8 mouse cellular contexts compared by ENCODE assay signal in genomic region chr11:117599049-117599787, GRCm38 (mm10). TPM values are rescaled to one million over a fixed set of nuclear protein-coding genes. Genes with fewer than 3 reads are reported as not detected.
DNase-seq lines count a peak whose midpoint lies in the region; ATAC-seq and TF ChIP-seq lines count a peak whose summit lies in the region.

No protein-coding gene starts in this region.

- WGBS in hindbrain, postnatal 0 days: 7% methylated on average over 16 of the region's 16 CpGs
- WGBS in stomach, embryonic 16.5 days: 10% methylated on average over 16 of the region's 16 CpGs

- TF ChIP-seq CTCF in C2C12 (IDR thresholded peaks at IDR 0.05; ENCODE audit: control insufficient read depth, insufficient read depth, insufficient read length): no peak
- no peak for TF ChIP-seq CTCF in embryonic fibroblast, embryonic 13.5 days (IDR thresholded peaks at IDR 0.05; ENCODE audit: borderline replicate concordance, insufficient read depth, low read length)
- TF ChIP-seq CTCF in hindbrain, postnatal 0 days (IDR thresholded peaks at IDR 0.05; ENCODE audit: low read depth): no peak

- no peaks in the 10 kb centered on the region for H3K36me3 ChIP-seq in C2C12 (ENCODE audit: control insufficient read depth, insufficient read depth)
- H3K36me3 ChIP-seq in hindbrain, postnatal 0 days (ENCODE audit: insufficient read depth, low read length): no peaks in the 10 kb centered on the region
- no peaks in the 10 kb centered on the region for H3K36me3 ChIP-seq in stomach, embryonic 16.5 days (ENCODE audit: control insufficient read depth, insufficient read depth, low read length)

- peak; percentile 35 for DNase-seq in adrenal gland, adult 2 months
- DNase-seq in adrenal gland, postnatal 25 days: no peak
- no peak for DNase-seq in hindbrain, postnatal 0 days (ENCODE audit: low spot score)
- DNase-seq in lung, postnatal 36 days: peak; percentile 51
- DNase-seq in left cerebral cortex, adult 18-20 months (ENCODE audit: low spot score in 2 of 2): no peak

- no peak; the same call in 1 of the 2 replicates for ATAC-seq in hindbrain, postnatal 0 days
- ATAC-seq in stomach, embryonic 16.5 days (ENCODE audit: insufficient read depth, low FRiP score): no peak

- peak overlapping the region; percentile 21 for H3K4me3 ChIP-seq in C2C12 (ENCODE audit: insufficient read depth, poor library complexity, severe bottlenecking)
- peak overlapping the region; percentile 43 for H3K4me3 ChIP-seq in embryonic fibroblast, embryonic 13.5 days (ENCODE audit: insufficient read depth, low read length)
- H3K4me3 ChIP-seq in hindbrain, postnatal 0 days (ENCODE audit: low read length): peak overlapping the region; percentile 12; the same call in 1 of the 2 replicates
- peak overlapping the region; percentile 52 for H3K4me3 ChIP-seq in stomach, embryonic 16.5 days (replicated peaks; ENCODE audit: low read length)

- H3K4me1 ChIP-seq in embryonic fibroblast, embryonic 13.5 days (ENCODE audit: control insufficient read depth, insufficient read depth, low read length): no peaks in the 10 kb centered on the region
- H3K4me1 ChIP-seq in hindbrain, postnatal 0 days (ENCODE audit: insufficient read depth, low read length): peaks cover 33% of the 10 kb centered on the region; the same call in 1 of the 2 replicates
- peaks cover 17% of the 10 kb centered on the region for H3K4me1 ChIP-seq in stomach, embryonic 16.5 days (ENCODE audit: control insufficient read depth, insufficient read depth, low read length)

- no peaks in the 10 kb centered on the region for H3K79me3 ChIP-seq in C2C12 (ENCODE audit: low read depth)

- no peak overlapping the region for H3K27ac ChIP-seq in embryonic fibroblast, embryonic 13.5 days (ENCODE audit: insufficient read depth, low read length)
- peak overlapping the region; percentile 49 for H3K27ac ChIP-seq in hindbrain, postnatal 0 days
- no peak overlapping the region for H3K27ac ChIP-seq in stomach, embryonic 16.5 days (ENCODE audit: low read length)

- peak overlapping the region; percentile 41 for H3K4me2 ChIP-seq in hindbrain, postnatal 0 days (ENCODE audit: low read depth, low read length)
- peak overlapping the region; percentile 68 for H3K4me2 ChIP-seq in stomach, embryonic 16.5 days (ENCODE audit: low read depth, low read length)

- no peaks in the 10 kb centered on the region for H3K79me2 ChIP-seq in C2C12 (ENCODE audit: control insufficient read depth, insufficient read depth)

- peak overlapping the region; percentile 19 for H3ac ChIP-seq in C2C12 (ENCODE audit: control insufficient read depth, insufficient read length, low read depth)

- H3K9ac ChIP-seq in hindbrain, postnatal 0 days (replicated peaks; ENCODE audit: low read length): peak overlapping the region; percentile 9; the same call in 1 of the 2 replicates
- H3K9ac ChIP-seq in stomach, embryonic 16.5 days (ENCODE audit: low read length): peak overlapping the region; percentile 68

- H3K9me3 ChIP-seq in hindbrain, postnatal 0 days (ENCODE audit: low read length): no peaks in the 10 kb centered on the region
- H3K9me3 ChIP-seq in stomach, embryonic 16.5 days (replicated peaks; ENCODE audit: control insufficient read depth, low read length): no peaks in the 10 kb centered on the region

- H3K27me3 ChIP-seq in C2C12 (ENCODE audit: control insufficient read depth, insufficient read depth, insufficient read length): no peaks in the 10 kb centered on the region
- peaks cover 6% of the 10 kb centered on the region; the same call in 1 of the 2 replicates for H3K27me3 ChIP-seq in hindbrain, postnatal 0 days (ENCODE audit: insufficient read depth, low read length)
- H3K27me3 ChIP-seq in stomach, embryonic 16.5 days (ENCODE audit: control insufficient read depth, insufficient read depth, low read length): peaks cover 13% of the 10 kb centered on the region; the same call in 1 of the 2 replicates

- no peak for TF ChIP-seq POLR2A in embryonic fibroblast, embryonic 13.5 days (IDR thresholded peaks at IDR 0.05; ENCODE audit: low read depth, low read length)

TF ChIP-seq in C2C12, 6 proteins besides CTCF, POLR2A, EP300 and RAD21:
- TF ChIP-seq MYOD1 (IDR thresholded peaks at IDR 0.05; ENCODE audit: control insufficient read depth, insufficient read length, low read depth) (no peak), FOSL1 (IDR thresholded peaks at IDR 0.05; ENCODE audit: insufficient read depth, low read length, poor library complexity, severe bottlenecking) (no peak), MYOG (IDR thresholded peaks at IDR 0.05; ENCODE audit: control insufficient read depth, extremely low read depth, insufficient read length) (no peak), MAX (IDR thresholded peaks at IDR 0.05) (no peak), CEBPB (IDR thresholded peaks at IDR 0.05; ENCODE audit: low read depth) (no peak), USF1 (IDR thresholded peaks at IDR 0.05; ENCODE audit: low read depth) (no peak)

RNA-seq across cellular contexts. Expression of gene Tnrc6c, which starts 54.9 kb away (rescaled TPM):
- total RNA-seq in adrenal gland, adult 2 months (2021): 10 to 100 TPM; 21.1 to 24.6 TPM
- polyA plus RNA-seq in adrenal gland, adult 2 months (2012; rRNA removed): 17.0 and 17.1 TPM in 2 replicates
- 24.1 and 29.4 TPM in 2 replicates for total RNA-seq in adrenal gland, postnatal 25 days (2021)
- 6.3 TPM for polyA plus RNA-seq in C2C12 (2012; fragmentation: generic; extraction: Trizol)
- 17.9 and 24.8 TPM in 2 replicates for polyA plus RNA-seq in embryonic fibroblast, embryonic 13.5 days (2011; ENCODE audit: insufficient read length, low read depth, missing spikeins)
- 56.4 and 64.9 TPM in 2 replicates for total RNA-seq in hindbrain, postnatal 0 days (2014; rRNA removed)
- polyA plus RNA-seq in hindbrain, postnatal 0 days (2015; fragmentation: Nextera tagmentation; extraction: Ambion mirVana): 18.3 and 19.7 TPM in 2 replicates
- polyA plus RNA-seq in stomach, embryonic 16.5 days (2015; fragmentation: Nextera tagmentation; extraction: Ambion mirVana): 10.2 and 10.5 TPM in 2 replicates
- total RNA-seq in left cerebral cortex, adult 18-20 months (2021): 10 to 100 TPM; 53.3 to 54.9 TPM

Comparison
In these comparisons a context has a peak if more than half of its experiments do, and no peak if none do; other contexts are left out.
1. DNase-seq: peak in adrenal gland, adult 2 months (single experiment) and lung, postnatal 36 days (single experiment); none in adrenal gland, postnatal 25 days (single experiment), hindbrain, postnatal 0 days (single experiment) and left cerebral cortex, adult 18-20 months (0 of 2).
2. Peak in every context shown above with its lines, with median percentiles within 50 percentile points of each other: H3K4me3 ChIP-seq.